Mouse (Mus musculus) CH12F3 (cell line): ENCODE measurements around the gene Ntrk1.

Experiments used
- in situ Hi-C: fragments of 300-500 bp; cut with MboI; formaldehyde crosslinking; loops from 2 replicates; pipeline ENCODE4 v1.14.3; 2020; ENCODE audit warnings: low sequenced_read_pairs

Gene Ntrk1

DNA sequence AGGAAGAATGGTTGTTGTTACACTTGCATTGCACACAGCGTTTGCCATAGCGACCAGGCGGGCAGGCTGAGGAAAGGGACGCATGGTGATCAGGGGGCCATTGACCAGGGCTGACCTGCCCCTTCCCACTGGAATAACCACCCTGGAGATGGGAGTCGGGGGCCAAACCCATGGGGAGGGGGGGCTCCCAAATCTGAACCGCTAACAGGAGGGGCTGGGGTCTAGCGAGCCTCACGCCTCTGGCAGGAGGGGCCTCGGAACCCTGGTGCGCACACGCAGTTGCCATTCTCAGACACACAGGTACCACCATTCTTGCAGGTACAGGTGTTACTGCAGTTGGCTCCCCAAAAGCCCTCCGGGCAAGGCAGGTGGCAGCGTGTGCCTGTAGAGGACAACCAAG, 41.1 kb downstream of the Ntrk1 start:
- in situ Hi-C loops, result no loop called here

DNA sequence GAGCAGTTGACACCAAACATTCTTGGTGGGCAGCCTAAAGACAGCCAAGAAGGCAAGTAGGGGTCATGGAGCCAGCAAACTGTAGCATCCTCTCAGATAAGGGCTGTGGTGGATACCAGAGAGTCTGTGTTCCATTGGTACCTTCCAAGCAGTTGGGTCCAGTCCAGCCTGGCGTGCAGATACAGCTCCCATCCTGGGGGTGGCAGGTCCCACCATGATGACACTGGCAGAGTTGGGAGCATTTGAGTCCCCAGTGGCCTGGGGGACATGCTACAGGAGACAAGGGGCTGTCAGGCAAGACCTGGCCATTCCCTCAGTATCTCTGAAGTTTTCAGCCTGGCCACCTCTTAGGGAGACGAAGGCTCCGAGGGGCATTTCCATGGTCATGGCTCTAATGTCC, 42.4 kb downstream of the Ntrk1 start:
- in situ Hi-C loops, result no loop called here

DNA sequence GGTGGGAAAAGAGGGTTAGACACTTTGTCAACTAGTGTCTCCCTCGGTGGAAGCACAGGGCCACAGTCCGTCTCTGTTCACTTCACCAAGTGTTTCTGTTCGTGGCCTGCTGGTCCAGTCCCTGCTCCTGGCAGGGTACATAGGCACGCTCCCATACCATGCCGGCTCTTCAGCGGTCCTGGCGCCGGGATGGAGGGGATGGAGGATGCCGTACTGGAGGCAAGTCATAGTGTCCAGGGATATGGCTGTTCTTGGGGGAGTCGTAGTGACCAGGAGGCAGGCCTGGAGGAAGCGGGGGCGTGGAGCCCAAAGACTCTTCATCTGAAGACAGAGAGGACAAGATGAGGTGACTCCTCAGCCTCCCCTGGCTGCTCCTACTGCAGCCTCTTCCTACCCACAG, 45.0 kb downstream of the Ntrk1 start:
- in situ Hi-C loops, result no loop called here

DNA sequence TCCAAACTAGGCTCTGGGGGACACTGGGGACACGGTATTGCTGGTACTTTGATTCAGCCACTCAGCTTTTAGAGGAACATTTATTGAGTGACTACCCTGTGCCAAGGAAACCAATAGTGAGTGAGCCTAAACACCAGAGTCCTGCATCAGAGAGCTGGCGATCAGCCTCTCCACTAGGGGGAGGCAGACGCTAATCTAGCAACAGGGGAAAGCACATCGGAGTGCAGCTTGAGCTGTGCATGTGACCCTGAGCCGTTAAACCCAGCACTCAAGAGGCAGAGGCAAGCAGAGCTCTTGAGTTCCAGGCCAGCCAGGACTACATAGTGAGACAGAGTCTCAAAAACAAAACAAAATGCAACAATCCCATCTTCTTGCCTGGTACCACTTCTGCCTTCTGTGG, 45.9 kb downstream of the Ntrk1 start:
- in situ Hi-C loops, result no loop called here

- in situ Hi-C loops, result no loop called here
These were observed 46.5 kb downstream of the Ntrk1 start, which contains the start of gene Lrrc71 for GRCm38 (mm10) chr3:87748431-87748830. Gene Lrrc71 (minus strand): TSS chr3:87748625.

DNA sequence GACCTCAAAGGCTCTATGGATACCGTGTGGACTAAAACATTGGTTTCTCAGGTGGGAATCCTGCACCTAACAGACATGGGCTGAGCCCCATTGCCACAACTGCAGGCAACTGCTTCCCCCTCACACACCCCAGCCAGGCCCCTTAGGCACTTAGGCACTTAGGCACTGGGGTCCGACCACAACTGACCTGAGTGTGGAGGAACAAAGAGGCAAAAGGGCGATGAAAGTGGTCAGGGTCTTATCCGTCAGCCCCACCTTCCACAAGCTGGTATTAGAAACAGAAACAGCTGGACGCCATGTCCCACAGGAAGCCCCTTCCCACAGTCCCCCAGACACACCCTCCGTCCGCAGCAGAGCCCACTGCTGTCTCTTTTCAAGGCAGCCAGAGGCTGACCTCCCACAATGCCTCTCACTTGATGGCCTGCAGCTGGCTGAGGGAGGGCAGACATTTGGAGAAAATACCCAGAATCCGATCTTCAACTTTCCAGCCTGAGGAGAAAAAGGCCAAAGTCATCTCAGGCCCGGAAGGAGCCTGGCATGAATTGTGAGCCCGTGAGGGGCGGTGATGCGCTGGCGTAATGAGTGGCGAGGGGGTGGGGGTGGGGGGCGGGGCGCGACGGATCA, 49.8 kb downstream of the Ntrk1 start:
- in situ Hi-C loops, result no loop called here

GRCm38 (mm10) chr3:87743927-87744326, 51.0 kb downstream of the Ntrk1 start:
- in situ Hi-C loops, result no loop called here

DNA sequence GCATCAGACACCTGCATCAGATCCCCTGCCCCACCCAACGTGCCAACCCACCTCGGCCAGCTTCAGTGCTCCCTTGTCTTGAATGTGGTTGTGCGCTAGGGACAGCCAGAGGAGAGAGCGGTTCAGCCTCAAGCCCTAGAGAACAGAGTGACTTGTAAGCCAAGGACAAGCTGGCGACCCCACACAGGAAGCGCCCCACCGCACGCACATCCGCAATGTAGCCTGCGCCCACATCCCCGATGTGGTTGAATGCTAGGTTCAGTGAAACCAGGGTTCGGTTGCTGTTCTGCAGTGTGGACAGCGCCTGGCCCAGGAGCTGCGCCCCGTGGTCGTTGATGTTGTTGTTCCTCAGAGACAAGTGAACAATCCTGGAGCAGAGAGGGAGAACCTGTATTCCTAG, 52.2 kb downstream of the Ntrk1 start:
- in situ Hi-C loops, result no loop called here

- in situ Hi-C loops, result no loop called here
These were observed 52.9 kb downstream of the Ntrk1 start for GRCm38 (mm10) chr3:87742013-87742412.

DNA sequence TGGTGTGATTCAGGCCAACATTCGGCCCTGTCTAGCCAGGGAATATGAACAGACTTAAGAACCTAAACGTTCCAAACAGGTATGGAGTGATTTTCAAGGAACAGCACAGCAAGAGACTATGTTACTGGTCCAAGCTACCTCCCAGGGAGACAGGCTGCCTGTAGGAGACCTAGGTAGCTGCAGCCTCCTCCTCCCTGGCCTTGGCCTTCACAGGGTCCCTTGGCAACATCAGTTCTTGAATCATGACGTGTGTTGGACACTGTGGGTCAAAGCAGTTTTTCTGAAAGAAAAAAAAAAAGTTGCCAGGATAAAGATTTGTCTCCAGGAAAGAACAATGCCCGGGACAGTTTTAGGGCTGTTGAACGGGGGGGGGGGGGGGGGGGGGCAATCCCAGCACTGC, 56.1 kb downstream of the Ntrk1 start:
- in situ Hi-C loops, result no loop called here

DNA sequence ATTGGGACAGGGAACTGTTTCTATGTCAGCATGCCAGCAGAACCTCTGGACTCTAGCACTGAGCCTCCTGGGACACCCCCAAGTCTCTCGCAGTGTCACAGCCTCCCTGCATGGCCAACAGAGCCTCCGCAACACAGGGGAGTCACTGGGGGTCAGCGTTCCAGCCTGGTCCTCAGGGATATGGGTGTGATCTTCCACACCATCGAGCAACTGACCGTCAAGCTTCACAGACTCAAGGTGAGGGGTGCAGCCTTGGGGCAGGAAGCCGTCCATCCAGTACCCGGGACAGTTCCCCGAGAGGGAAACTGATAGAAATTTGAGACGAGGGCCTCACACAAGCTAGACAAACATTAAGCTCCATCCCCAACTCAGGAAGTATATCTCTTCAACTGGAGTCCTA, 59.6 kb downstream of the Ntrk1 start:
- in situ Hi-C loops, result no loop called here

GRCm38 (mm10) chr3:87733984-87734761, 60.8 kb downstream of the Ntrk1 start:
- in situ Hi-C loops, result no loop called here

DNA sequence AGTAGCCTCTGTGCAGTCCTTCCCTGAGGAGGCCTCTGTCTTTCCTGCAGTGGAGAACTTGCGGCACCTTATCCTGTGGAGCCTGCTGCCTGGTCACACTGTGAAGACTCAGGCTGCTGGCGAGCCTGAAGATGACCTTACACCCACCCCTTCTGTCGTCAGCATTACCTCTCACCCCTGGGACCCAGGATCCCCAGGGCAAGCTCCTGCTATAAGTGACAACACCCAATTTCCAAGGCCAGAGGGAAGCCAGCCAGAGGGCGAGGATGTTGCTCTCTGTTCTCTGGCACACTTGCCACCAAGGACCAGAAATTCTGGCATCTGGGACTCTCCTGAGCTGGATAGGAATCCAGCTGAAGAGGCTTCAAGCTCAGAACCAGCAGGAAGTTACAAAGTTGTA, 61.9 kb downstream of the Ntrk1 start:
- in situ Hi-C loops, result no loop called here

GRCm38 (mm10) chr3:87728696-87729095, 66.3 kb downstream of the Ntrk1 start:
- in situ Hi-C loops, result no loop called here
